Mouse (Mus musculus) heart, postnatal 0 days (tissue): ENCODE measurements around the gene Tekt3. TPM values are rescaled to one million over a fixed set of nuclear protein-coding genes. Genes with fewer than 3 reads are reported as not detected.

Experiments
- ATAC-seq: fragments of 200-750 bp; cut with Nextera tagmentation; 2 replicates; pipeline ENCODE4 v1.8.0; 2017; ENCODE audit warnings: low read depth, moderate number of reproducible peaks, moderate library complexity; ENCODE audit not compliant: insufficient read depth
- DNase-seq: peaks from one replicate; pipeline ENCODE4 v3.0.0-alpha.2; 2016; ENCODE audit warnings: low spot score
- H3K27ac ChIP-seq: fragments of 300-500 bp; sonication (generic); 2 replicates; pipeline ENCODE4 v1.5.1; 2014; ENCODE audit warnings: low read depth, mild to moderate bottlenecking
- H3K27me3 ChIP-seq: fragments of 300-500 bp; sonication (generic); 2 replicates; pipeline ENCODE4 v1.6.1; 2014; ENCODE audit warnings: low read length, mixed read lengths; ENCODE audit not compliant: control insufficient read depth, insufficient read depth
- H3K36me3 ChIP-seq: fragments of 300-500 bp; sonication (generic); replicated peaks from 2 replicates; pipeline ENCODE4 v1.6.1; 2014; ENCODE audit warnings: low read length, mixed read lengths; ENCODE audit not compliant: control insufficient read depth, insufficient read depth
- H3K4me1 ChIP-seq: fragments of 300-500 bp; sonication (generic); 2 replicates; pipeline ENCODE4 v1.6.1; 2014; ENCODE audit warnings: antibody characterized with exemption; ENCODE audit not compliant: control insufficient read depth, insufficient read depth
- H3K4me2 ChIP-seq: fragments of 300-500 bp; sonication (generic); 2 replicates; pipeline ENCODE4 v1.6.1; 2014; ENCODE audit warnings: low read depth, mild to moderate bottlenecking, low read length, moderate library complexity
- H3K4me3 ChIP-seq: fragments of 300-500 bp; sonication (generic); 2 replicates; pipeline ENCODE4 v1.5.1; 2014; ENCODE audit warnings: low read depth, low read length
- H3K9ac ChIP-seq: fragments of 300-500 bp; sonication (generic); replicated peaks from 2 replicates; pipeline ENCODE4 v1.6.1; 2014; ENCODE audit warnings: low read depth, low read length, mixed read lengths
- H3K9me3 ChIP-seq: fragments of 300-500 bp; sonication (generic); replicated peaks from 2 replicates; pipeline ENCODE4 v1.6.1; 2016; ENCODE audit warnings: low read length; ENCODE audit not compliant: control insufficient read depth
- CTCF ChIP-seq: IDR thresholded peaks from 2 replicates; pipeline ENCODE4 v1.5.1; 2016; ENCODE audit warnings: antibody characterized with exemption, control low read depth, low read depth
- EP300 ChIP-seq: IDR thresholded peaks from 2 replicates; pipeline ENCODE4 v1.6.1; 2016; ENCODE audit warnings: antibody characterized with exemption, low read depth
- WGBS: fragments of 180-500 bp; shearing (Covaris S2); extraction: QIAGEN DNeasy Blood & Tissue Kit; methylation state at CpG from one replicate; pipeline ENCODE4 v1.1.7; 2014; 5-methylcytosine and 5-hydroxymethylcytosine counted together
- polyA plus RNA-seq: library from polyadenylated mRNA; unstranded; fragments of >200 nt; fragmentation: Nextera tagmentation; extraction: Ambion mirVana; gene quantifications from 2 replicates; pipeline ENCODE4 v1.2.1, GENCODE M21; 2015
- total RNA-seq: library from RNA; depleted of rRNA; stranded (reverse); fragments of >200 nt; gene quantifications from 2 replicates; pipeline ENCODE4 v1.2.3, GENCODE M21; 2014; ENCODE audit warnings: low replicate concordance

The Tekt3 gene
- total and polyA plus RNA-seq, 2 experiments from 2014 or later, result not detected

GRCm38 (mm10) chr11:63029721-63030120 is 31.7 kb upstream of the Tekt3 start:
- Histone ChIP-seq H3K9me3 (no peaks in the 10 kb centered on the region; the same call in 1 of the 2 replicates), H3K4me1 (peaks cover 9% of the 10 kb centered on the region; the same call in 1 of the 2 replicates), H3K27ac (no peak overlapping the region), H3K4me3 (no peak overlapping the region), H3K36me3 (no peaks in the 10 kb centered on the region), H3K27me3 (no peaks in the 10 kb centered on the region), H3K9ac (no peak overlapping the region), H3K4me2 (no peak overlapping the region)
- DNase-seq, result no peak
- TF ChIP-seq CTCF (no peak), EP300 (no peak)
- no peak for ATAC-seq
- 88% methylated on average over 6 of the region's 6 CpGs for WGBS

- TF ChIP-seq CTCF (no peak), EP300 (no peak)
- DNase-seq (no peak), ATAC-seq (no peak)
- no peak overlapping the region for H3K9ac ChIP-seq
- no peak overlapping the region for H3K4me3 ChIP-seq
- H3K4me1 ChIP-seq, result no peaks in the 10 kb centered on the region
- 71% methylated on average over 11 of the region's 11 CpGs for WGBS
- no peaks in the 10 kb centered on the region; the same call in 1 of the 2 replicates for H3K9me3 ChIP-seq
- no peaks in the 10 kb centered on the region for H3K36me3 ChIP-seq
- no peak overlapping the region for H3K4me2 ChIP-seq
- H3K27ac ChIP-seq, result no peak overlapping the region
- no peaks in the 10 kb centered on the region for H3K27me3 ChIP-seq
Observed at GRCm38 (mm10) chr11:63035420-63036211, 25.8 kb upstream of the Tekt3 start.

GRCm38 (mm10) chr11:63040002-63040661 is 21.3 kb upstream of the Tekt3 start:
- ATAC-seq, result no peak
- WGBS, result 75% methylated on average over 12 of the region's 12 CpGs
- no peaks in the 10 kb centered on the region for H3K36me3 ChIP-seq
- H3K27ac ChIP-seq, result no peak overlapping the region
- no peaks in the 10 kb centered on the region for H3K4me1 ChIP-seq
- H3K9ac ChIP-seq, result no peak overlapping the region
- TF ChIP-seq EP300 (no peak), CTCF (no peak)
- H3K27me3 ChIP-seq, result no peaks in the 10 kb centered on the region
- H3K9me3 ChIP-seq, result no peaks in the 10 kb centered on the region
- H3K4me3 ChIP-seq, result no peak overlapping the region
- no peak overlapping the region for H3K4me2 ChIP-seq
- DNase-seq, result no peak

GRCm38 (mm10) chr11:63045771-63046170 is 15.7 kb upstream of the Tekt3 start:
- TF ChIP-seq EP300, result no peak
- TF ChIP-seq CTCF, result no peak
- WGBS, result 51% methylated on average over 3 of the region's 3 CpGs
- no peak overlapping the region for H3K4me3 ChIP-seq
- H3K4me2 ChIP-seq, result no peak overlapping the region
- no peak overlapping the region for H3K27ac ChIP-seq
- no peak for ATAC-seq
- H3K4me1 ChIP-seq, result no peaks in the 10 kb centered on the region
- H3K27me3 ChIP-seq, result no peaks in the 10 kb centered on the region
- no peaks in the 10 kb centered on the region for H3K9me3 ChIP-seq
- DNase-seq, result no peak
- no peaks in the 10 kb centered on the region for H3K36me3 ChIP-seq
- H3K9ac ChIP-seq, result no peak overlapping the region

GRCm38 (mm10) chr11:63046380-63046779 is 15.1 kb upstream of the Tekt3 start:
- 77% methylated on average over 8 of the region's 8 CpGs for WGBS
- Histone ChIP-seq H3K27ac (no peak overlapping the region), H3K9me3 (no peaks in the 10 kb centered on the region), H3K27me3 (no peaks in the 10 kb centered on the region), H3K4me1 (no peaks in the 10 kb centered on the region), H3K9ac (no peak overlapping the region), H3K4me3 (no peak overlapping the region), H3K4me2 (no peak overlapping the region), H3K36me3 (no peaks in the 10 kb centered on the region)
- DNase-seq (no peak), ATAC-seq (no peak)
- TF ChIP-seq CTCF, result no peak
- TF ChIP-seq EP300, result no peak
